ENCODE assay signal across 26 mouse cellular contexts in genomic region chr6:51486731-51487130, GRCm38 (mm10). TPM values are rescaled to one million over a fixed set of nuclear protein-coding genes. Genes with fewer than 3 reads are reported as not detected.
DNase-seq lines count a peak whose midpoint lies in the region; ATAC-seq and TF ChIP-seq lines count a peak whose summit lies in the region.
"Had no signal": no experiment of that assay in that cellular context is flagged by ENCODE, and none has a peak within 500 bp of the region (broad histone marks: within the 10 kb centered on the region; RNA-seq: fewer than 3 reads in every experiment).

No protein-coding gene starts in this region.

- 0 out of 2 replicates have a peak, but pooled peaks cover 2% of the 10 kb centered on the region for H3K9me3 ChIP-seq in heart, embryonic 10.5 days
- peaks cover 6% of the 10 kb centered on the region for H3K9me3 ChIP-seq in heart, embryonic 13.5 days
- peaks cover 33% of the 10 kb centered on the region for H3K9me3 ChIP-seq in megakaryocyte, embryonic 14.5 days
- H3K9me3 ChIP-seq in MEL (replicated peaks; ENCODE audit: insufficient read depth, low read length) = no peaks in the 10 kb centered on the region
- H3K9me3 ChIP-seq: embryonic facial prominence, embryonic 12.5 days; embryonic facial prominence, embryonic 15.5 days had no signal

- DNase-seq in heart, embryonic 10.5 days (ENCODE audit: low spot score) = peak; percentile 70
- DNase-seq in heart, postnatal 36 days = no peak
- DNase-seq in heart, adult 18-20 months = no peak
- DNase-seq in MEL (ENCODE audit: low read depth, low spot score) = peak; percentile 49
- DNase-seq: adrenal gland, adult 2 months; adrenal gland, postnatal 14 days; B cell, adult 2 months; cerebellum, adult 11 months; cerebellum, adult 2 months; cerebellum, adult 9-11 months; cerebellum, postnatal 25 days; gastrocnemius, postnatal 25 days; heart, postnatal 4 days had no signal

- intact Hi-C loops in heart, postnatal 36 days (cut with DNase I) = no loop called here

- 78% methylated on average over 5 of the region's 5 CpGs for WGBS in heart, embryonic 10.5 days
- WGBS in heart, embryonic 13.5 days = 79% methylated on average over 5 of the region's 5 CpGs

- no peaks in the 10 kb centered on the region for H3K27me3 ChIP-seq in heart, embryonic 10.5 days (ENCODE audit: insufficient read depth, poor library complexity, severe bottlenecking)
- H3K27me3 ChIP-seq in heart, embryonic 13.5 days (replicated peaks) = no peaks in the 10 kb centered on the region
- no peaks in the 10 kb centered on the region for H3K27me3 ChIP-seq in megakaryocyte, embryonic 14.5 days (replicated peaks)
- no peaks in the 10 kb centered on the region for H3K27me3 ChIP-seq in MEL (ENCODE audit: control insufficient read depth in 1 of 2, insufficient read depth in 2 of 2, low read length in 2 of 2)
- H3K27me3 ChIP-seq: CH12.LX; embryonic facial prominence, embryonic 12.5 days; embryonic facial prominence, embryonic 15.5 days had no signal

- H3K79me2 ChIP-seq in MEL (ENCODE audit: control insufficient read depth, insufficient read depth, low read length, poor library complexity) = no peaks in the 10 kb centered on the region

- no peak for TF ChIP-seq EP300 in MEL (IDR thresholded peaks at IDR 0.05; ENCODE audit: low read depth in 1 of 2, low read length in 2 of 2)

- peaks cover 18% of the 10 kb centered on the region for H3K36me3 ChIP-seq in heart, embryonic 10.5 days
- H3K36me3 ChIP-seq in heart, embryonic 13.5 days = peaks cover 24% of the 10 kb centered on the region
- H3K36me3 ChIP-seq in megakaryocyte, embryonic 14.5 days (replicated peaks; ENCODE audit: low read length) = peaks cover 28% of the 10 kb centered on the region
- H3K36me3 ChIP-seq in MEL (ENCODE audit: control insufficient read depth in 1 of 2, insufficient read depth in 2 of 2, low read length in 2 of 2) = peaks cover 6 to 28% of the 10 kb centered on the region in 2 experiments

- H3K9ac ChIP-seq in heart, embryonic 13.5 days = no peak overlapping the region
- H3K9ac ChIP-seq in MEL (ENCODE audit: control insufficient read depth, low read depth, low read length, poor library complexity, severe bottlenecking) = no peak overlapping the region; the same call in 1 of the 2 replicates
- H3K9ac ChIP-seq: embryonic facial prominence, embryonic 12.5 days; embryonic facial prominence, embryonic 15.5 days; hindbrain, embryonic 14.5 days had no signal

- H3K4me1 ChIP-seq in heart, embryonic 10.5 days = peaks cover 22% of the 10 kb centered on the region
- peaks cover 28% of the 10 kb centered on the region for H3K4me1 ChIP-seq in heart, embryonic 13.5 days
- H3K4me1 ChIP-seq in megakaryocyte, embryonic 14.5 days = peaks cover 16% of the 10 kb centered on the region
- H3K4me1 ChIP-seq in MEL (ENCODE audit: control insufficient read depth in 1 of 2, insufficient read depth in 2 of 2, low read length in 2 of 2) = peaks cover 12 to 15% of the 10 kb centered on the region in 2 experiments
- H3K4me1 ChIP-seq: embryonic facial prominence, embryonic 12.5 days had no signal

- TF ChIP-seq CTCF in MEL (IDR thresholded peaks at IDR 0.05 in 2 of 3, conservative IDR thresholded peaks at IDR 0.05 in 1 of 3; ENCODE audit: control insufficient read depth in 1 of 3, insufficient read depth in 1 of 3, low read depth in 2 of 3, low read length in 3 of 3, poor library complexity in 1 of 3, severe bottlenecking in 1 of 3) = no peak

- ATAC-seq in heart, embryonic 13.5 days (ENCODE audit: extremely low read depth, insufficient number of reproducible peaks, low FRiP score, low TSS enrichment) = no peak
- ATAC-seq in megakaryocyte, adult 5-6 weeks (ENCODE audit: poor library complexity, severe bottlenecking) = no peak
- ATAC-seq: forebrain, embryonic 14.5 days; hindbrain, postnatal 0 days; inflammation-experienced regulatory T-cells, adult 6 months; intestine, embryonic 16.5 days had no signal

- no peak for TF ChIP-seq RAD21 in MEL (IDR thresholded peaks at IDR 0.05; ENCODE audit: low read depth, low read length)

- H3K4me2 ChIP-seq in heart, embryonic 13.5 days = no peak overlapping the region
- H3K4me2 ChIP-seq: embryonic facial prominence, embryonic 12.5 days; embryonic facial prominence, embryonic 15.5 days; hindbrain, embryonic 14.5 days had no signal

- no peak overlapping the region for H3K4me3 ChIP-seq in heart, embryonic 10.5 days
- no peak overlapping the region for H3K4me3 ChIP-seq in heart, embryonic 13.5 days
- peak overlapping the region; percentile 20 for H3K4me3 ChIP-seq in megakaryocyte, embryonic 14.5 days (replicated peaks)
- H3K4me3 ChIP-seq in MEL (ENCODE audit: control insufficient read depth in 1 of 2, insufficient read depth in 1 of 2, low read depth in 2 of 2, low read length in 2 of 2) = no peak overlapping the region
- H3K4me3 ChIP-seq: embryonic facial prominence, embryonic 12.5 days; embryonic facial prominence, embryonic 15.5 days had no signal

- TF ChIP-seq POLR2A in MEL (IDR thresholded peaks at IDR 0.05; ENCODE audit: control insufficient read depth in 1 of 2, insufficient read depth in 1 of 2, low read depth in 1 of 2, low read length in 2 of 2, poor library complexity in 1 of 2) = no peak

- no peak overlapping the region for H3K27ac ChIP-seq in heart, embryonic 10.5 days
- peak overlapping the region; percentile 43; the same call in 1 of the 2 replicates for H3K27ac ChIP-seq in heart, embryonic 13.5 days (replicated peaks)
- H3K27ac ChIP-seq in MEL (ENCODE audit: control insufficient read depth, low read depth, low read length) = peak overlapping the region; percentile 95
- H3K27ac ChIP-seq: embryonic facial prominence, embryonic 12.5 days; embryonic facial prominence, embryonic 15.5 days; hindbrain, embryonic 14.5 days; hindbrain, postnatal 0 days had no signal

TF ChIP-seq in MEL, 35 proteins besides CTCF, POLR2A, EP300 and RAD21 (continues in another document):
- no peak for TF ChIP-seq JUND (IDR thresholded peaks at IDR 0.05; ENCODE audit: low read depth, low read length)
- TF ChIP-seq NELFE (IDR thresholded peaks at IDR 0.05; ENCODE audit: low read depth, low read length) = no peak
- TF ChIP-seq MAZ (IDR thresholded peaks at IDR 0.05; ENCODE audit: low read depth, low read length) = no peak
- TF ChIP-seq ZKSCAN1 (IDR thresholded peaks at IDR 0.05; ENCODE audit: low read depth, low read length) = no peak
- TF ChIP-seq TBP (IDR thresholded peaks at IDR 0.05; ENCODE audit: low read depth, low read length) = no peak
- no peak for TF ChIP-seq POLR2AphosphoS2 (IDR thresholded peaks at IDR 0.05; ENCODE audit: low read length)
- TF ChIP-seq MAX (IDR thresholded peaks at IDR 0.05; ENCODE audit: low read length) = no peak
- TF ChIP-seq UBTF (IDR thresholded peaks at IDR 0.05; ENCODE audit: borderline replicate concordance, insufficient read depth, low read depth, low read length) = no peak

RNA-seq across cellular contexts. Expression of gene Cbx3, which starts 16.6 kb away (rescaled TPM):
- polyA plus RNA-seq in heart, embryonic 10.5 days (2016; fragmentation: Nextera tagmentation; extraction: Ambion mirVana) = 382 and 501 TPM in 2 replicates
- 10 to 100 TPM; 61.7 to 69.7 TPM for total RNA-seq in heart, postnatal 36 days (2021)
- 320 and 353 TPM in 2 replicates for polyA plus RNA-seq in heart, embryonic 13.5 days (2015; fragmentation: Nextera tagmentation; extraction: Ambion mirVana)
- 10 to 100 TPM; 61.9 to 63.4 TPM for total RNA-seq in heart, adult 18-20 months (2021)
- polyA plus RNA-seq in megakaryocyte, embryonic 14.5 days (2012; ENCODE audit: insufficient read depth, low replicate concordance) = 13.1 and 22.3 TPM in 2 replicates
- 179 and 190 TPM in 2 replicates for total RNA-seq in megakaryocyte, adult 5-6 weeks (2015)
- 242 and 272 TPM in 2 replicates for total RNA-seq in megakaryocyte, adult 5-6 weeks (2017)
- total RNA-seq in MEL (2012; rRNA removed) = 250 and 253 TPM in 2 replicates
- 100 to 1,000 TPM in 1 of 2 experiments, not detected in 1; 177 TPM for polyA plus RNA-seq in MEL (2012; ENCODE audit: insufficient read depth in 1 of 2, insufficient read length in 2 of 2, low read depth in 1 of 2, low replicate concordance in 2 of 2, missing spikeins in 1 of 2)

RNA-seq across cellular contexts. Expression of gene Hnrnpa2b1, which starts 17.0 kb away (rescaled TPM):
- 1,335 and 1,445 TPM in 2 replicates for polyA plus RNA-seq in heart, embryonic 10.5 days (2016; fragmentation: Nextera tagmentation; extraction: Ambion mirVana)
- 100 to 1,000 TPM; 408 to 439 TPM for total RNA-seq in heart, postnatal 36 days (2021)
- 1,097 and 1,199 TPM in 2 replicates for polyA plus RNA-seq in heart, embryonic 13.5 days (2015; fragmentation: Nextera tagmentation; extraction: Ambion mirVana)
- total RNA-seq in heart, adult 18-20 months (2021) = 100 to 1,000 TPM; 437 to 447 TPM
- 101 and 192 TPM in 2 replicates for polyA plus RNA-seq in megakaryocyte, embryonic 14.5 days (2012; ENCODE audit: insufficient read depth, low replicate concordance)
- 1,149 and 1,154 TPM in 2 replicates for total RNA-seq in megakaryocyte, adult 5-6 weeks (2015)
- total RNA-seq in megakaryocyte, adult 5-6 weeks (2017) = 1,039 and 1,264 TPM in 2 replicates
- total RNA-seq in MEL (2012; rRNA removed) = 635 and 657 TPM in 2 replicates
- polyA plus RNA-seq in MEL (2012; ENCODE audit: insufficient read depth in 1 of 2, insufficient read length in 2 of 2, low read depth in 1 of 2, low replicate concordance in 2 of 2, missing spikeins in 1 of 2) = 1,000 to 10,000 TPM; 1,226 to 1,710 TPM

RNA-seq across cellular contexts. Expression of gene Snx10, which starts 37.0 kb away (rescaled TPM):
- 24.5 and 24.8 TPM in 2 replicates for polyA plus RNA-seq in heart, embryonic 10.5 days (2016; fragmentation: Nextera tagmentation; extraction: Ambion mirVana)
- 10 to 100 TPM; 11.7 to 12.6 TPM for total RNA-seq in heart, postnatal 36 days (2021)
- 16.5 and 16.6 TPM in 2 replicates for polyA plus RNA-seq in heart, embryonic 13.5 days (2015; fragmentation: Nextera tagmentation; extraction: Ambion mirVana)
- total RNA-seq in heart, adult 18-20 months (2021) = 10 to 100 TPM; 13.9 to 15.9 TPM
- polyA plus RNA-seq in megakaryocyte, embryonic 14.5 days (2012; ENCODE audit: insufficient read depth, low replicate concordance) = 2.4 TPM in 1 of 2 replicates, not detected in the other
- 126 and 133 TPM in 2 replicates for total RNA-seq in megakaryocyte, adult 5-6 weeks (2015)
- total RNA-seq in megakaryocyte, adult 5-6 weeks (2017) = 114 and 125 TPM in 2 replicates
- 3.9 and 6.6 TPM in 2 replicates for total RNA-seq in MEL (2012; rRNA removed)
- 1 to 10 TPM in 1 of 2 experiments, not detected in 1; 7.0 TPM for polyA plus RNA-seq in MEL (2012; ENCODE audit: insufficient read depth in 1 of 2, insufficient read length in 2 of 2, low read depth in 1 of 2, low replicate concordance in 2 of 2, missing spikeins in 1 of 2)
- polyA plus RNA-seq: G1E had no signal

RNA-seq across cellular contexts. Expression of gene Nfe2l3, which starts 54.3 kb away (rescaled TPM):
- 2.0 and 2.9 TPM in 2 replicates for polyA plus RNA-seq in heart, embryonic 10.5 days (2016; fragmentation: Nextera tagmentation; extraction: Ambion mirVana)
- total RNA-seq in heart, postnatal 36 days (2021) = under 1 TPM; 0.35 to 0.36 TPM
- polyA plus RNA-seq in heart, embryonic 13.5 days (2015; fragmentation: Nextera tagmentation; extraction: Ambion mirVana) = 3.0 and 3.1 TPM in 2 replicates
- total RNA-seq in heart, adult 18-20 months (2021) = under 1 TPM in 1 of 2 experiments, not detected in 1; 0.18 TPM
- not detected in 2 replicates for polyA plus RNA-seq in megakaryocyte, embryonic 14.5 days (2012; ENCODE audit: insufficient read depth, low replicate concordance)
- total RNA-seq in megakaryocyte, adult 5-6 weeks (2015) = 0.11 TPM in 1 of 2 replicates, not detected in the other
- 0.48 TPM in 1 of 2 replicates, not detected in the other for total RNA-seq in megakaryocyte, adult 5-6 weeks (2017)
- total RNA-seq in MEL (2012; rRNA removed) = 0.07 and 0.15 TPM in 2 replicates
- polyA plus RNA-seq in MEL (2012; ENCODE audit: insufficient read depth in 1 of 2, insufficient read length in 2 of 2, low read depth in 1 of 2, low replicate concordance in 2 of 2, missing spikeins in 1 of 2) = under 1 TPM in 1 of 2 experiments, not detected in 1; 0.21 TPM
- total RNA-seq: gastrocnemius, adult 8-10 months; gastrocnemius, postnatal 25 days had no signal
- polyA plus RNA-seq: G1E had no signal

Comparison
In these comparisons a context has a peak if more than half of its experiments do, and no peak if none do; other contexts are left out.
1. DNase-seq: peak in heart, embryonic 10.5 days (single experiment) and MEL (single experiment); none in heart, postnatal 36 days (0 of 2) and heart, adult 18-20 months (0 of 2).
2. RNA of gene Snx10, which starts 37.0 kb away (total RNA-seq): 114 to 133 TPM in megakaryocyte, adult 5-6 weeks; 13.9 to 15.9 TPM in heart, adult 18-20 months, 11.7 to 12.6 TPM in heart, postnatal 36 days and 3.9 to 6.6 TPM in MEL; every median in the first group is over 4 times any median in the second.